In the genomic region with DNA sequence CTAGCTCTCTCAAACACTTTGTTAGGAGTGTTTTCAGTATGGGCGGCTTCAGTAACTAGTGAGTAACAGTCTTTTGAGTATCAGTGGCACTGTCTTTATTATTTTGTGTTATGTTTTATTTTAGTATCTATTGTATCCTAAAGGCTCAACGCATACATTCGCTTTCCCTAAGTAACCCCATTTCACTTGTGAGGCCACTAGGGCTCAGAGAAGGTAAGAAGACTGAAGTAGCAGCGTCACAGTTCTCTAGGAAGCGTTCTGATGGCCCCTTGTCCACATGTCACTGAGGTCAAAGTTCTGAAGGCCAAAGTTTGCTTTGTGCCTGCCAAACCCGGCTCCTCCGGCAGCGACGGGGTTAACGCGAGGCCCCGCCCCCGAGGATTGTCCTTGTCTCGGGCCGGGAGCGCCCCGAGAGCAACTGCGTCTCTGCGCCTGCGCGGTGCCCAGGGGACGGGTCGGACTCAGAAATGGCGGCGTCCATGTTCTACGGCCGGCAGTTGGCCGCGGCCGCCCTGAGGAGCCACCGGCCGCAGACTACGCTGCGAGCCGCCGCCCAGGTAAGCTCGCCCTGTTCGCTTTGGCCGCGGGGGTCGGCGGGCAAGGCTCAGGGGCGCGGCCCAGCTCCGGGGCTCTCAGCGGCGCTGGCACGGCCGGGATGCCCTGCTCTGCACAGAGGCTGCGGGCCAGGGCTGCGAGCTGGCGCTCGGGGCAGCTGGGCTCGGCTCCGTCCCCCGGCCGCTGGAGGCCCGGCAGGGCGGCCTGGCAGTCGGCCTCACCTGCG, we compare ENCODE assay signal across 8 mouse cellular contexts. TPM values are rescaled to one million over a fixed set of nuclear protein-coding genes. Genes with fewer than 3 reads are reported as not detected.
DNase-seq lines count a peak whose midpoint lies in the region; ATAC-seq and TF ChIP-seq lines count a peak whose summit lies in the region.

No protein-coding gene starts in this region.

- TF ChIP-seq POLR2A in lung, adult 2 months (IDR thresholded peaks at IDR 0.05; ENCODE audit: borderline replicate concordance, extremely low read depth, low read depth, low read length): peak; percentile 67; the same call in 1 of the 2 replicates

- H3K9me3 ChIP-seq in ES-E14 (ENCODE audit: control insufficient read depth, insufficient read depth, low read depth, low read length): no peaks in the 10 kb centered on the region
- no peaks in the 10 kb centered on the region for H3K9me3 ChIP-seq in forebrain, embryonic 15.5 days

- peak; percentile 97 for ATAC-seq in forebrain, embryonic 15.5 days (replicated peaks)
- ATAC-seq in neutrophil, adult 5-6 weeks (ENCODE audit: extremely low read depth, insufficient number of reproducible peaks, low FRiP score, poor library complexity, severe bottlenecking): peak; percentile 88

- H3K27ac ChIP-seq in ES-E14 (ENCODE audit: insufficient read depth, low read depth, low read length, poor library complexity, severe bottlenecking): peak overlapping the region; percentile 21; the same call in 1 of the 2 replicates
- H3K27ac ChIP-seq in forebrain, embryonic 15.5 days (replicated peaks): peak overlapping the region; percentile 75

- H3K4me3 ChIP-seq in ES-E14 (ENCODE audit: insufficient read depth in 1 of 2, low read depth in 1 of 2, low read length in 2 of 2, poor library complexity in 1 of 2, severe bottlenecking in 1 of 2): peak overlapping the region; percentile 83 to 98
- peak overlapping the region; percentile 81 for H3K4me3 ChIP-seq in forebrain, embryonic 15.5 days
- peak overlapping the region; percentile 82 for H3K4me3 ChIP-seq in lung, adult 2 months (replicated peaks; ENCODE audit: extremely low read depth, low read depth, low read length)

- no peak for TF ChIP-seq CTCF in lung, adult 2 months (IDR thresholded peaks at IDR 0.05; ENCODE audit: insufficient read depth, low read length)

- H3K9ac ChIP-seq in ES-E14 (ENCODE audit: insufficient read depth, low read depth, low read length, poor library complexity, severe bottlenecking): peak overlapping the region; percentile 94
- peak overlapping the region; percentile 85 for H3K9ac ChIP-seq in forebrain, embryonic 15.5 days (replicated peaks)

- intact Hi-C loops in heart, postnatal 25 days (cut with DNase I): no loop called here

- H3K4me2 ChIP-seq in forebrain, embryonic 15.5 days (replicated peaks): peak overlapping the region; percentile 62

- H3K36me3 ChIP-seq in ES-E14 (ENCODE audit: control insufficient read depth, insufficient read depth, low read length, poor library complexity, severe bottlenecking): peaks cover 4% of the 10 kb centered on the region; the same call in 1 of the 2 replicates
- H3K36me3 ChIP-seq in forebrain, embryonic 15.5 days: peaks cover 7% of the 10 kb centered on the region; the same call in 1 of the 2 replicates

- DNase-seq in ES-E14 (ENCODE audit: low read depth, low spot score): peak; percentile 86
- DNase-seq in cerebellum, adult 11-12 months: peak; percentile 93
- DNase-seq in heart, postnatal 25 days (ENCODE audit: low spot score): peak; percentile 85
- DNase-seq in layer of hippocampus, adult 18-20 months (ENCODE audit: low spot score in 2 of 2): peak; percentile 88 to 94
- peak; percentile 93 for DNase-seq in lung, adult 2 months
- peak; percentile 84 to 86 for DNase-seq in thymus, adult 18-20 months

- 0 out of 4 replicates have a peak, but pooled peaks cover 0 to 7% of the 10 kb centered on the region in 2 experiments for H3K4me1 ChIP-seq in ES-E14 (ENCODE audit: control insufficient read depth in 2 of 2, insufficient read depth in 2 of 2, low read length in 2 of 2, poor library complexity in 1 of 2)
- H3K4me1 ChIP-seq in forebrain, embryonic 15.5 days: peaks cover 23% of the 10 kb centered on the region
- H3K4me1 ChIP-seq in lung, adult 2 months (ENCODE audit: control insufficient read depth, insufficient read depth, low read length): peaks cover 7% of the 10 kb centered on the region

- in situ Hi-C loops in ES-E14 (cut with MboI; ENCODE audit: low sequenced_read_pairs in 2 of 2, unreplicated experiment in 2 of 2): no loop called here

- no peaks in the 10 kb centered on the region for H3K27me3 ChIP-seq in forebrain, embryonic 15.5 days

- 4% methylated on average over 61 of the region's 61 CpGs for WGBS in forebrain, embryonic 15.5 days
- WGBS in lung, adult 2 months: 3% methylated on average over 61 of the region's 61 CpGs

TF ChIP-seq in ES-E14, 5 proteins besides CTCF, POLR2A, EP300 and RAD21:
- no peak for TF ChIP-seq ZC3H11A (IDR thresholded peaks at IDR 0.05; ENCODE audit: borderline replicate concordance, low read depth, low read length)
- TF ChIP-seq MAFK (IDR thresholded peaks at IDR 0.05; ENCODE audit: insufficient read depth, low read depth, low read length): no peak
- TF ChIP-seq CHD2 (IDR thresholded peaks at IDR 0.05; ENCODE audit: low read depth, low read length): no peak
- no peak for TF ChIP-seq HCFC1 (IDR thresholded peaks at IDR 0.05; ENCODE audit: borderline replicate concordance, insufficient read depth, low read length)
- TF ChIP-seq ZNF384 (IDR thresholded peaks at IDR 0.05; ENCODE audit: low read depth, low read length): no peak

RNA-seq across cellular contexts. Expression of gene Nudt15, which starts 4.5 kb away (rescaled TPM):
- 2.0 and 2.3 TPM in 2 replicates for total RNA-seq in ES-E14 (2012; rRNA removed)
- 8.3 and 8.5 TPM in 2 replicates for polyA plus RNA-seq in forebrain, embryonic 15.5 days (2015; fragmentation: Nextera tagmentation; extraction: Ambion mirVana)
- 1 to 10 TPM; 6.4 to 9.6 TPM for total RNA-seq in heart, postnatal 25 days (2021)
- 1 to 10 TPM; 6.2 to 6.3 TPM for total RNA-seq in layer of hippocampus, adult 18-20 months (2021)
- polyA plus RNA-seq in lung, adult 2 months (2012; rRNA removed): 0.80 and 1.3 TPM in 2 replicates
- 8.3 and 10.4 TPM in 2 replicates for total RNA-seq in neutrophil, adult 5-6 weeks (2017)

RNA-seq across cellular contexts. Expression of gene Sucla2, which starts 27.4 kb away (rescaled TPM):
- total RNA-seq in ES-E14 (2012; rRNA removed): 35.0 and 42.7 TPM in 2 replicates
- polyA plus RNA-seq in forebrain, embryonic 15.5 days (2015; fragmentation: Nextera tagmentation; extraction: Ambion mirVana): 100 and 101 TPM in 2 replicates
- 100 to 1,000 TPM; 787 to 854 TPM for total RNA-seq in heart, postnatal 25 days (2021)
- total RNA-seq in layer of hippocampus, adult 18-20 months (2021): 100 to 1,000 TPM; 150 to 153 TPM
- polyA plus RNA-seq in lung, adult 2 months (2012; rRNA removed): 8.5 and 13.9 TPM in 2 replicates
- total RNA-seq in neutrophil, adult 5-6 weeks (2017): 53.2 and 62.5 TPM in 2 replicates

RNA-seq across cellular contexts. Expression of gene Med4, which starts 42.7 kb away (rescaled TPM):
- total RNA-seq in ES-E14 (2012; rRNA removed): 31.7 and 41.2 TPM in 2 replicates
- polyA plus RNA-seq in forebrain, embryonic 15.5 days (2015; fragmentation: Nextera tagmentation; extraction: Ambion mirVana): 107 and 109 TPM in 2 replicates
- 10 to 100 TPM; 21.4 to 22.4 TPM for total RNA-seq in heart, postnatal 25 days (2021)
- total RNA-seq in layer of hippocampus, adult 18-20 months (2021): 10 to 100 TPM; 30.4 to 36.9 TPM
- polyA plus RNA-seq in lung, adult 2 months (2012; rRNA removed): 9.5 and 14.1 TPM in 2 replicates
- 64.4 and 64.7 TPM in 2 replicates for total RNA-seq in neutrophil, adult 5-6 weeks (2017)

Comparison
In these comparisons a context has a peak if more than half of its experiments do, and no peak if none do; other contexts are left out.
1. Peak in every context shown above with its lines: DNase-seq, ATAC-seq, H3K4me3 ChIP-seq and H3K27ac ChIP-seq.
2. RNA of gene Sucla2, which starts 27.4 kb away (total RNA-seq): 787 to 854 TPM in heart, postnatal 25 days; 150 to 153 TPM in layer of hippocampus, adult 18-20 months, 53.2 to 62.5 TPM in neutrophil, adult 5-6 weeks and 35.0 to 42.7 TPM in ES-E14; every median in the first group is over 4 times any median in the second.